Comparison of ENCODE assay signal across 10 mouse cellular contexts in genomic region chr17:84190885-84191284, GRCm38 (mm10). TPM values are rescaled to one million over a fixed set of nuclear protein-coding genes. Genes with fewer than 3 reads are reported as not detected.
DNase-seq lines count a peak whose midpoint lies in the region; ATAC-seq and TF ChIP-seq lines count a peak whose summit lies in the region.
"Had no signal": no experiment of that assay in that cellular context is flagged by ENCODE, and none has a peak within 500 bp of the region (broad histone marks: within the 10 kb centered on the region; RNA-seq: fewer than 3 reads in every experiment).

No protein-coding gene starts in this region.

- ATAC-seq in intestine, postnatal 0 days, result no peak
- ATAC-seq in intestine, embryonic 16.5 days, result no peak
- ATAC-seq in neutrophil, adult 5-6 weeks (ENCODE audit: extremely low read depth, insufficient number of reproducible peaks, low FRiP score, poor library complexity, severe bottlenecking), result peak; percentile 30

- H3K9me3 ChIP-seq in intestine, postnatal 0 days (ENCODE audit: control insufficient read depth), result no peaks in the 10 kb centered on the region
- H3K9me3 ChIP-seq in intestine, embryonic 16.5 days (ENCODE audit: control insufficient read depth, low read length), result no peaks in the 10 kb centered on the region
- H3K9me3 ChIP-seq: neural tube, embryonic 13.5 days had no signal

- no peak for TF ChIP-seq POLR2A in cortical plate, adult 2 months (IDR thresholded peaks at IDR 0.05; ENCODE audit: extremely low read depth, insufficient read depth, low read length)

- H3K27ac ChIP-seq in intestine, postnatal 0 days (ENCODE audit: low read depth, low read length), result no peak overlapping the region
- H3K27ac ChIP-seq in intestine, embryonic 16.5 days (ENCODE audit: low read length), result no peak overlapping the region
- no peak overlapping the region for H3K27ac ChIP-seq in cortical plate, adult 2 months (ENCODE audit: insufficient read depth, low read length)
- H3K27ac ChIP-seq: neural tube, embryonic 13.5 days had no signal

- peak; percentile 93 for TF ChIP-seq CTCF in intestine, postnatal 0 days (IDR thresholded peaks at IDR 0.05; ENCODE audit: low read depth)
- peak; percentile 90 for TF ChIP-seq CTCF in cortical plate, adult 2 months (IDR thresholded peaks at IDR 0.05; ENCODE audit: extremely low read depth, insufficient read depth, low read length)

- no peak overlapping the region for H3K4me3 ChIP-seq in intestine, postnatal 0 days (ENCODE audit: low read depth, low read length)
- H3K4me3 ChIP-seq in intestine, embryonic 16.5 days (ENCODE audit: low read length), result no peak overlapping the region
- H3K4me3 ChIP-seq in cortical plate, adult 2 months (ENCODE audit: insufficient read depth, low read length), result no peak overlapping the region
- H3K4me3 ChIP-seq: erythroblast, embryonic 14.5 days; neural tube, embryonic 13.5 days had no signal

- 0 out of 2 replicates have a peak, but pooled peaks cover 6% of the 10 kb centered on the region for H3K4me1 ChIP-seq in intestine, postnatal 0 days (replicated peaks; ENCODE audit: control insufficient read depth, insufficient read depth, low read length)
- H3K4me1 ChIP-seq in intestine, embryonic 16.5 days (ENCODE audit: control insufficient read depth, insufficient read depth, low read length), result peaks cover 14% of the 10 kb centered on the region
- H3K4me1 ChIP-seq in cortical plate, adult 2 months (ENCODE audit: control insufficient read depth, insufficient read depth, low read length), result no peaks in the 10 kb centered on the region

- WGBS in intestine, postnatal 0 days, result 16% methylated on average over 8 of the region's 8 CpGs
- WGBS in intestine, embryonic 16.5 days, result 23% methylated on average over 8 of the region's 8 CpGs

- DNase-seq in ZHBTc4 (ENCODE audit: low read depth, low spot score), result peak; percentile 60
- DNase-seq in heart, postnatal 10 days, result peak; percentile 89 to 94
- DNase-seq in left cerebral cortex, postnatal 25 days (ENCODE audit: low spot score in 2 of 2), result peak; percentile 80 to 83
- peak; percentile 78 to 95 for DNase-seq in thymus, postnatal 10 days (ENCODE audit: low spot score in 2 of 2)

- H3K9ac ChIP-seq in intestine, postnatal 0 days (ENCODE audit: low read depth, low read length), result no peak overlapping the region
- H3K9ac ChIP-seq in intestine, embryonic 16.5 days (ENCODE audit: low read depth, low read length), result no peak overlapping the region
- H3K9ac ChIP-seq: neural tube, embryonic 13.5 days had no signal

- H3K36me3 ChIP-seq in intestine, postnatal 0 days (ENCODE audit: control insufficient read depth, insufficient read depth), result peaks cover 21% of the 10 kb centered on the region
- H3K36me3 ChIP-seq in intestine, embryonic 16.5 days (ENCODE audit: control insufficient read depth, insufficient read depth, low read length), result peaks cover 7% of the 10 kb centered on the region

- H3K4me2 ChIP-seq in intestine, postnatal 0 days (replicated peaks; ENCODE audit: low read depth), result no peak overlapping the region
- H3K4me2 ChIP-seq in intestine, embryonic 16.5 days (ENCODE audit: low read depth, low read length), result no peak overlapping the region
- H3K4me2 ChIP-seq: neural tube, embryonic 13.5 days had no signal

- intact Hi-C loops in heart, postnatal 10 days (cut with DNase I), result loop anchor here (1.0 to 2.0 kb wide), 4 partner anchors 79 to 288 kb away; no protein-coding TSS in a partner anchor
- intact Hi-C loops in left cerebral cortex, postnatal 25 days (cut with DNase I), result loop anchor here (1.0 to 5.0 kb wide), 4 partner anchors 162 to 318 kb away; no protein-coding TSS in a partner anchor

- no peaks in the 10 kb centered on the region for H3K27me3 ChIP-seq in intestine, postnatal 0 days (replicated peaks; ENCODE audit: control insufficient read depth, insufficient read depth, low read length)
- H3K27me3 ChIP-seq in intestine, embryonic 16.5 days (replicated peaks; ENCODE audit: control insufficient read depth, insufficient read depth, low read length), result no peaks in the 10 kb centered on the region

RNA-seq across cellular contexts. Expression of gene Zfp36l2, which starts 3.1 kb away (rescaled TPM):
- polyA plus RNA-seq in intestine, postnatal 0 days (2015; fragmentation: Nextera tagmentation; extraction: Ambion mirVana), result 29.6 and 32.0 TPM in 2 replicates
- 14.4 and 16.2 TPM in 2 replicates for polyA plus RNA-seq in intestine, embryonic 16.5 days (2015; fragmentation: Nextera tagmentation; extraction: Ambion mirVana)
- polyA plus RNA-seq in cortical plate, adult 2 months (2012; rRNA removed), result 18.8 and 18.9 TPM in 2 replicates
- 10 to 100 TPM; 36.9 to 42.5 TPM for total RNA-seq in heart, postnatal 10 days (2021)
- total RNA-seq in left cerebral cortex, postnatal 25 days (2021), result 10 to 100 TPM; 22.3 to 23.4 TPM
- 276 and 293 TPM in 2 replicates for total RNA-seq in neutrophil, adult 5-6 weeks (2017)
